Mouse (Mus musculus): ENCODE measurements around the gene Stx5a.
"Not testable (repeated sequence)": the region's sequence is repeated elsewhere in the genome, so short reads cannot be mapped to it uniquely, and the experiment has no call there.

The Stx5a gene

GRCm38 (mm10) chr19:8716767-8717475 lies 24.3 kb upstream of the Stx5a start:
- no peak for DNase-seq (ENCODE audit: low spot score in 2 of 2)

GRCm38 (mm10) chr19:8718357-8718756 lies 22.9 kb upstream of the Stx5a start:
- DNase-seq (ENCODE audit: low spot score in 2 of 2): peak; percentile 71 to 73

GRCm38 (mm10) chr19:8719037-8719436 lies 22.2 kb upstream of the Stx5a start:
- not testable (repeated sequence) for DNase-seq (ENCODE audit: low spot score in 2 of 2)

DNA sequence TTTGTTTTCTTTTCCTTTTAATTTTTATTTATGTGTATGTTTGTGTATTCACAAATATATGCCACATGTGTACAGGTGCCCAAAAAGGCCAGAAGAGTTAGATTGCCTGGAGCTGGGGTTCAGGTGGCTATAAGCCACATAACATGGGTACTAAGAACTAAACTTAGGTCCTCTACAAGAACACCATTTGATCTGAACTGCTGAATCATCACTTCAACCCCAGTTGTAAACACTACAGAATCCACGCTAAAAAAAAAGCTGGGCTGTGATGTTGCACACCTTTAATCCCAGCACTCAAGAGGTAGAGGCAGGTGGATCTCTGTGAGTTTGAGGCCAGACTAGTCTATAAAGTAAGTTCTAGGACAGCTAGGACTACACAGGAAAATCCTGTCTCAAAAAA lies 19.8 kb upstream of the Stx5a start:
- no peak for DNase-seq (ENCODE audit: low spot score in 2 of 2)

DNA sequence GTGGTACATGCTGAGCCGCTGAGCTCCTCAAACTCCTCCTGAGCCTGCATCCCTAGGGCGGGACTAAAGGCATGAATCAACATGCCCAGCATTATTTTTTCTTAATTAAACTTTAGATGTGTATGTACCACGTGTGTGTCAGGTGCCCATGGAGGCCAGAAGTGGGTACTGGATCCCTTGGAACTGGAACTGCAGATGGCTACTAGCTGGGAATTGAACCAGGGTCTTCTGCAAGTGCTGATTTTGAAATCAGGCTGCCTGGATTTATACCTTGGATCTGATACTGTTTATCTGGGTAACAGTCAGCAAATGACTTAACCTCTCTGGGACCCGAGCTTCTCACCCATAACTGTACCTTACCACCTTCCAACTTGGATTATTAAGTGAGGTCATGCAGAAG lies 19.2 kb upstream of the Stx5a start:
- no peak for DNase-seq (ENCODE audit: low spot score in 2 of 2)

DNA sequence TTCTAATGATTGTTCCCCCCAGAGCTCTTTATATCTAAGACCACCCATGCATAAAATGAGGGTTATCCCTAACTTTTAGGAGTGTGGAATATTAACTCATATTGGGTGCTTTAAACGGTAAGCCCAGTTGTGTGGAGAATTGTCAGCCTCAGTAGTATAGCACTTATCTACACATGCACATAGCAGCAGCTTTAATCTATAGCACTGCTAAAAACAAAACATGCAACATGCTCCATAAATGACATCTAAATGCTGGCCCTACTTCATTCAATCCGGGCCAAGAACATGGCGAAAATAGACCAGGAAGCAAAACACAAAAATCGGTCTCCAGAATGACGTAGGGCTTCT lies 18.7 kb upstream of the Stx5a start:
- DNase-seq (ENCODE audit: low spot score in 2 of 2): no peak

DNA sequence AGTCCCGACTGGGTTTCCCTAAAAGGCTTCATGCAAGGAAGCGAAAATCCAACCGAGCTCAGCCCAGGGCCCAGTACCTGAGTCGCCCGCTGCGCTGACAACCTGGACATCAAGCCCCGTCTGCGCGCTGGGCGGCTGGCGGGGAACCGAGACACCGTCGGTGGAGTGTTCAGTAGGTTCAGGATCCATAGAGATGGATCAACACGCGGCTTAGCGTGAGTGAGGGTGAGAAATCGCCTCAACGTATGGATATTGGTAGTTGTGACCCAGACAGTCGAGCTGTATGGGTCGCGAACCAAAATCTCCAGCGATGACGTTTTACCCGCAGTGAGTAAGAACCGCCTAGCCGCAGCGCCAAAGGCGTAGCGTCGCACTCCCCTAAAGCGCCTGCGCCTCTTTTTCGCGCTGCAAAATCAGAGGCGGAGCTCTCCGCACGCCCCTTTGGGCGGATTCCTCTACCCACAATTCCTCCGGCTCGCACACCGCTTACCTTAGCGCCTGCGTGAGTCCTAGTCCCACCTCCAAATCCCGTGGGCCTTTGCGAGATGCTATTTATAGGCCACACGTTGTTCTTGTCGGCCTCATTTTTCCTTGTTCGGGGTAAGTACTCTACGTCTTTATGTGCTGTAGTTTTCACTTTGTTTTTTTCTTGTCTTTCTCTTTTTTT lies 18.2 kb upstream of the Stx5a start, which contains the start of gene Slc3a2:
Slc3a2 (minus strand) TSS at position 463 of the 667 bp plus-strand sequence.
- DNase-seq (ENCODE audit: low spot score in 2 of 2): peak; percentile 97 to 98

DNA sequence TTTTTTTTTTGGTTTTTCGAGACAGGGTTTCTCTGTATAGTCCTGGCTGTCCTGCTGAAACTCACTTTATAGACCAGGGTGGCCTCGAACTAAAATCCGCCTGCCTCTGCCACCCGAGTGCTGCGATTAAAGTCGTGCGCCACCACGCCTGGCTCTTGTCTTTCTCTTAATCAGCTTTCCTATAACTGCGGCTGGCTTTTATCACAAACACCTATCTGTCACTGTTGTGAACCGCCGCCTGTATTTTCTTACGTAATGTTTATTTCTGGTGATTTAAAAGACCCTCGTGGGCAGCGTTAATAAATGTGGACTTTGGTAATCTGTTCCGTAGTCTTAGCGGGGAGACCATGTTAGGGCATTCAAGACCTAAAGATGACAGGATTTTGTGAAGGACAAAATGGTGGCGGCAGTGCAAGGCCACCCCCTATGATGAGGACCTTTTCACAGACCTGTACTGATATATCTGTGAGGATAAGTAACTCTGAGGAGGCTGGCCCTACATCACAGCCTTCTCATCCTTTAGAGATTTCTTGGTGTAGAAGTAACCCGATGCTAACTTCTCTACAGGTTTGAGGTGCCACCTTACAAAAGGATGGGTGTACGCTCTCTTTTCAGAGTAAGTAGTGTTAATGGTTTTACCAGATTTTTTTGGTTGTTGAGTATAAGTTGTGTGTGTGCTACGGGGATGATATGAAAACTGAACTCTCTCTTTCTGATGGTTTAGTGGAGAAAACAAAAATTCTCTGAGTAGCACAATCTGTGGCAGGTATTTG lies 17.5 kb upstream of the Stx5a start:
- no peak for DNase-seq (ENCODE audit: low spot score in 2 of 2)

- no peak for DNase-seq (ENCODE audit: low spot score in 2 of 2)
Observed at GRCm38 (mm10) chr19:8724392-8724791, 16.8 kb upstream of the Stx5a start.

- no peak for DNase-seq (ENCODE audit: low spot score in 2 of 2)
Observed at GRCm38 (mm10) chr19:8725081-8725613, 16.1 kb upstream of the Stx5a start.

DNA sequence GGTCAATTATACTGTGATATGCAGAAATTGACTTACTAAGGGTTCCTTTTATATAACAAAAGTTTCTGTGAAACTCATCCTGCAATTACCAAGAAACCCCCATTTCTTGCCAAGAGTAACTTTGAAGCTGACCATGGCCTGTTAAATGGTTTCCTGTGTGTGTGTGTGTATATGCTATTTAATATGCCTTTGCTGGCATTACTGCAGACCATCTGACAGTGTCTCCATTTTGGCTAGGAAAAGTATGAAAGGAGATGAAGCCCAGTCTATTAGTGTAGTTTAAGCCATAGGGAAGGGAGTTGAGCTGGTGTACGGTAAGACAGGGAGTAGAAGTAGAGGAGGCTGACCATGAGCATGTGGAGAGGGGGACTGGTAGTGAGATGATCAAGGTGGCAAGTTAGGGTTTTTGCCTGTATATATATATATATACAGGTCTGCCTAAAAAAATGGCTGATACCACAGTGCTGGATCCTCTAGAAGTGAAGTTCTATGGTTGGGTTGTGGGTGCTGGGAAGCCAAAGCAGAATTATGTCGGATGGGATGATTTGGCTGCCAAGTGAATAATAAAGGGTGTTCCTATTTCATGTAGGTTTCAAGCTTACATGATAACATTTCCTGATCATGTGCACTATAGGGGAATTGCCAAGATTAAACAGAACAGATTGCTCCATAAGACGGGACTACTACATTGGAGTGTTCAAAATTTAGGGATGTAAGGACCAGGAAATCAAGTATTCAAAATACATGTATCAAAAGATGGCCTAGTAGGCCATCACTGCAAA lies 14.4 kb upstream of the Stx5a start:
- no peak for DNase-seq (ENCODE audit: low spot score in 2 of 2)

GRCm38 (mm10) chr19:8727495-8728114 lies 13.6 kb upstream of the Stx5a start:
- no peak for DNase-seq (ENCODE audit: low spot score in 2 of 2)

DNA sequence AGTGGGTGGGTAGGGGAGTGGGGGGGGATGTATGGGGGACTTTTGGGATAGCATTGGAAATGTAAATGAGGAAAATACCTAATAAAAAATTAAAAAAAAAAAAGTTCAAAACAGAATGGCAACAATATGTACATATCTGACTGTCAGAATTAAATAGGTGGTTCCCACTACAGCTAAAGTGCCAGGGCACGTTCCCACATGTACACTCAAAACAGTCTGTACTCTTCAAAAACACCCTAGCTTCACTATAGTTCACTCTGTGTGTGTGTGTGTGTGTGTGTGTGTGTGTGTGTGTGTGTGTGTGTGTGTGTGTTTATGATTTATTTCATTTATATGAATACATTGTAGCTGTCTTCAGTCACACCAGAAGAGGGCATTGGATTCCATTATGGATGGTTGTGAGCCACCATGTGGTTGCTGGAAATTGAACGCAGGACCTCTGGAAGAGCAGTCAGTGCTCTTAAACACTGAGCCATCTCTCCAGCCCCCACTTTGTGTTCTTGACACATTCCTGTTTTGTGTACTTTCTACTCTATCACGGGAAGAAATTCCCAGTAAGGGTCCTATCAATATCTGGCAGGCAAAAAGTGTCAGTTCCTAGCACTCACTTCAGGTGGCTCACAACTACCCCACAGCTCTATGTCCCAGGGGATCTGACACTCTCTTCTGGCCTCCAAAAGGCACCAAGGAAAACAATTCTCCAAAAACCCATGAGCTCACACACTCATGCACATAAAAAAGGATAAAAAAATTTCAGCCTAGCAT lies 12.7 kb upstream of the Stx5a start:
- DNase-seq (ENCODE audit: low spot score in 2 of 2): not testable (repeated sequence)

DNA sequence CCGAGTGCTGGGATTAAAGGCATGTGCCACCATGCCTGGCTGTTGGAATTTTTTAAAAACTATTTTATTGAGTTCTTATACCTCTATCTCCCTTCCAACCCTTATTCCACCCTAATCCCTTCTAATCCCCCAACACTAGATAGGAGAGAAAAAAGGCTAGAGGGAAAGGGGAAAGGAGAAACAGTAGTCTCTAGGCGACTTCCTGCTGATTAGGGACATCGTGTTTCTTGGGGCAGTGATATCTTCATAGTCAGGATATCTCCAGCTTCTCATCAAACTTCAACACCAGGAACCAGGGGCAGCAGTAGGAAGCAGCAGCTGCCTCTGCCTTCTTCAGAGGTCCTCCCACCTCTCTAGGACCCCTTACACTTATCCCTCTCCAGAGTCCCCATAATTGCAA lies 6.9 kb upstream of the Stx5a start:
- no peak for DNase-seq (ENCODE audit: low spot score in 2 of 2)

GRCm38 (mm10) chr19:8735389-8736159 lies 5.6 kb upstream of the Stx5a start, which contains the start of gene Wdr74:
Wdr74 (plus strand) TSS chr19:8735827.
- peak; percentile 87 to 88 for DNase-seq (ENCODE audit: low spot score in 2 of 2)

DNA sequence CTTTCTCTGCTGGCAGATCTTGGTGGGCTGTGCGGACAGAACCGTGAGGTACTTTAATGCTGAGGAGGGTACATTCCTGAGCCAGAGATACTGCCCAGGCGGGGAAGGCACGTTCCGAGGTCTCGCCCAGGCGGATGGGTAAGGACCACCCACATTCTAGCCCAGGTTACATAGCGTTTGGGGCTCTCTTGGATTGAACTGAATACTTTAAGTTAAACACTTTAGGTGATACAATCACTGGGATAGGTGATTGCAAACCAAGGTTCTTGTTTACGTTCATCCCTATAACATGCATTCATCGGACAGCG lies 5.1 kb upstream of the Stx5a start:
- DNase-seq (ENCODE audit: low spot score in 2 of 2): no peak

DNA sequence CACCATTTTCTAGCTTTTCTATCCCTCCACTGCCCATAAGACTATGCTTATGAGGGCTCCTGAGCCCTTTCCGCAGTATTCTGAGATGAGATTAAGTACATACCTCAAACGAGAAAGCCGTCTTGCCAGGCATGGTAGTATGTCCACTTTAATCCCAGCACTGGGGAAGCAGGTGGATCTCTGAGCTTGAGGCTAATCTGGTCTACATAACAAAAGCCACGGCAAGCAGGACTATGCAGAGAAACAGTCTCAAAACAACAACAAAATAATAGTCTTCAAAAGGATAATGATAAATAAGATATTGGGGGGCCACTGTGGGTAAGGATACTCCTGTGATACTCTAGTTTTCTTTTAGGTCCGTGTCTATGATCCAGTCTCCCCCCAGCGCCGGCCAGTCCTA lies 2.3 kb upstream of the Stx5a start:
- no peak for DNase-seq (ENCODE audit: low spot score in 2 of 2)

GRCm38 (mm10) chr19:8739646-8740045 lies 1.6 kb upstream of the Stx5a start:
- DNase-seq (ENCODE audit: low spot score in 2 of 2): no peak

- no peak for DNase-seq (ENCODE audit: low spot score in 2 of 2)
Observed at GRCm38 (mm10) chr19:8740603-8741002, 610 bp upstream of the Stx5a start, which contains the start of gene 1700092M07Rik. 1700092M07Rik (plus strand) TSS chr19:8740718.

DNA sequence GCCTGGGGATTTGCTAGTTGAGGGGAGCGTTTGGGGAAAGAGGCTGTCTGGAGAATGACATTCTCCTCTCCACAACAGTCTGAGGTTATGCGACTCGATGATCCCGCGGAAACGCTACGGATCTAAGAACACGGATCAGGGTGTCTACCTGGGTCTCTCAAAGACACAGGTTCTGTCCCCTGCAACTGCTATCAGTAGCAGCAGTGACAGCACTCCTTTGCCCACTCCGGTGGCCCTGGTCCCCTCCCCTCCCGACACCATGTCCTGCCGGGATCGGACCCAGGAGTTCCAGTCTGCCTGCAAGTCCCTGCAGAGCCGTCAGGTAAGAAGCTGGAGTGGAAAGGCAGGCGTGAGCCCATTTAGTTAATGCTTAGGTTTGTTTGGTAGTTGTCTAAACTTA lies 963 bp downstream of the Stx5a start:
- no peak for DNase-seq (ENCODE audit: low spot score in 2 of 2)

Data from spleen, postnatal 36 days (tissue).